Mouse (Mus musculus) lung, postnatal 25 days (tissue): ENCODE results near the gene 3110021N24Rik.
"Not testable (repeated sequence)": the region's sequence is repeated elsewhere in the genome, so short reads cannot be mapped to it uniquely, and the experiment has no call there.

ENCODE experiments used
- DNase-seq: peaks from one replicate; pipeline ENCODE4 v3.0.0; 2022; ENCODE audit warnings: low spot score

The 3110021N24Rik gene

DNA sequence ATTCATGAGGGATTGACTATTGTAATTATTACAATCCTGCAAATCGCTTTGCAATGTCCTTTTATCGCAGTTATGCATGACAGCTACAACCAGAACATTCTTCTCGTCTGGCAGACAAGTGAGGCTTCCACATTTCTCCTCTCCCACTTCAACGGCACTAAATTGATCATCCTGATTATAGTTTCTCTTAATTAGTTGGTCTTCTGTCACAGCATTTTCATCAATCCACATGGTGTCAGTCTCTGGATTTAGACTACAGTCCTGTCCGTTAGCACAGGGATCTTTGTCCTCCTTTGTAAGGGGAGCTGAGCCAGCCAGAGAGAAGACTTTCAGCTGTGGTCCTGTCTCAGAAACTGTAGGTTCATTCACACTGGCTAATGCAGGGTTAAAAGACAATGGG is at the start of gene 3110021N24Rik:
TSS of gene 3110021N24Rik (plus strand) at position 301 of the 400 bp plus-strand sequence.
- no peak for DNase-seq

DNA sequence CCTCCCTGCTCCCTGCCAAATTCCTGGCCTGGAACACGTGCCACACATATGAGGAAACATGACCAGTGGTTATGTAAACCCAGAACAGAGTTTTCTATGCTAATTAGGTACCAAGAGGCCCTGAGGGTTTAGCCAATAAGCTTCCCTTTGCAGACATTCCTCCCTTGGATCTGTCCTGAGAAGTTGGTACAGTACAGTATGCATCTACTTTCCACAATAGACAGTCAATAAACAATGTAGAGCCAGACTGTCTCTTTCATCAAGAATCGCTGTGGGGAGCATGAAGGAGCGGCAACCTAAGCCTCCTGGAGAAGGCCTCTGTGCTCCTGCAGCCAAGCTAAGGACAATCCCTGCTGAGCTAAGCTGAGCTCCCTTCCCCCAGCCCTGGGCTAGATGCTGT is 33.3 kb upstream of the 3110021N24Rik start:
- no peak for DNase-seq

DNA sequence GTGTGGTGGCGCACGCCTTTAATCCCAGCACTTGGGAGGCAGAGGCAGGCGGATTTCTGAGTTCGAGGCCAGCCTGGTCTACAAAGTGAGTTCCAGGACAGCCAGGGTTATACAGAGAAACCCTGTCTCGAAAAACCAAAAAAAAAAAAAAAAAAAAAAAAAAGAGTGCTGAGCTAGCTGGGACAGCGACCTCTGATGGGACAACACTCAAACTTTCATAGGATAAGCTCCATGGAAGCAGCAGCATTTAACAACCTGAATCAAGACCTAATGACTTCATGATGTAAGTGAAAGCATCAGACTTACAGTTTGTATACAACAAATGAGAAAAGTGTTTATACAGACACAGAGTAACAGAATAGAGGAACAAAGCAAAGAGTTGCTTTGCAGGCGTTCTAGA is 32.4 kb upstream of the 3110021N24Rik start:
- not testable (repeated sequence) for DNase-seq

DNA sequence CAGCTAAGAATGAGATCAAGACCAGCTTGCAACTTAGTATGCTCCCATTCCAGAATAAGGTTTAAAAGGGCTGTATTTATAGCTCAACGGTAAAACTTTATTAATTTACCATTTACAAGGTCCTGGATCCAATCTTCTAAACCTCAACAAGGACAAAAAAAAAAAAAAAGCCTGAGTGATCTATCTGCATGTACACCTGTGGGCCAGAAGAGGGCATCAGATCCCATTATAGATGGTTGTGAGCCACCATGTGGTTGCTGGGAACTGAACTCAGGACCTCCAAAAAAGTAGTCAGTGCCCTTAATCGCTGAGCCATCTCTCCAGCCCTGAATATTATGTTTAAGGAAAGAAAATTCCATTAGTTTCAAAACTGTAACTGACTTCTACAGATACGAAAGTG is 29.0 kb upstream of the 3110021N24Rik start:
- no peak for DNase-seq

DNA sequence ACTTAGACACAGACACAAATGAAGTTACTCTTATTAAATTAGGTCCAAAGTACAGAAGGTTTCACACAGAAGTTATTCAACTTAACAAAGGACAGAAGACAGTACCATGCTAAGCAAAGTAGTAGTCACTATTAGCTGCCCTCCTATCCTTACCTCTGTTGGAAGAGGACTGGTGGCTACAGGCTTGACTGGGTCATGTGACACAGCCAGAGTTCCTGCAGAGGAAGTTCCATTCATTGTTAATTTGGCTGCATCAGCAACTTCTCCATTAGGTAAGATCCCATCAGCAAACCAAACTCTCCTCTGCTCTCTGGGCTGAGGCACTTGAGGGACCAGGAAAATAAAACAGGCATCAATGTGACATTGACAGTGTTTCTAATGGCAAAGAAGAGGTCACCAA is 28.0 kb upstream of the 3110021N24Rik start:
- DNase-seq, result no peak

DNA sequence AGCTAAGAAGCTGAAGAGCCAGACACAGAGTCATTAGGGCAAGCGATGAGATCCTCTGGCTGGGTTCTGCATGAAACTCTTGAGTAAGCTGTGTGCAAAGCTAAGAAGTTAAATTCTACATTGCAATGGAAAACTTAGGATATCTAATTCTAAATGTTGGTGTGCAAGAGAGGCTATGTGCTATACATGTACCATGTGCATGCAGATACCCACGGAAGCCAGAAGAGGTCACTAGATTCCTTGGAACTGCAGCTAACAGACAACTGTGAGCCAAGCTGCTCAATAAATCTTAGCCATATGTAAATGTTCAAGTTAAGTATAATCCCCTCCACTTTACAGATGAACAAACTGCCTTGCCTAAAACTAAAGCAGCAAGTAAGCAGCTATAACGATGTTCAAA is 22.5 kb upstream of the 3110021N24Rik start:
- DNase-seq, result peak; percentile 27

DNA sequence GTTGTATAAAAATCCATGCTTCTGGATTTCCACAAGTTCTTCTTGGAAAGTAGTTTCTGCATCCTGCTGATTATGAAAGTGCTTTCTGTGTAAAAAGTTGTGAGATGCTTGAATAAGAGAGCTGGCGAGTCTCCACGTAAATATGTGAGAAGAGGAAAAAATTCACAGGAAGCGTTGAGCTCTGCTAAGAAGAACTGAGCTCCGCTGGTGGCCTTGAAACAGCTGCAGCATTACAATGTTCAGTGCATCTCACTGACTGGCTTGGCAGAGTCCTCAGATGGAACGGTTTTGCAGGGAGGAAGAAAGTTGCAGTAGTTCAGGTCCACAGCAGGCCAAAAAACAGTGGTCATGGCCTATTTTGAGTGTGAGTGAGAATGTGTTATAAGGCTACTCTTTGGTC is 11.2 kb upstream of the 3110021N24Rik start:
- DNase-seq, result no peak

DNA sequence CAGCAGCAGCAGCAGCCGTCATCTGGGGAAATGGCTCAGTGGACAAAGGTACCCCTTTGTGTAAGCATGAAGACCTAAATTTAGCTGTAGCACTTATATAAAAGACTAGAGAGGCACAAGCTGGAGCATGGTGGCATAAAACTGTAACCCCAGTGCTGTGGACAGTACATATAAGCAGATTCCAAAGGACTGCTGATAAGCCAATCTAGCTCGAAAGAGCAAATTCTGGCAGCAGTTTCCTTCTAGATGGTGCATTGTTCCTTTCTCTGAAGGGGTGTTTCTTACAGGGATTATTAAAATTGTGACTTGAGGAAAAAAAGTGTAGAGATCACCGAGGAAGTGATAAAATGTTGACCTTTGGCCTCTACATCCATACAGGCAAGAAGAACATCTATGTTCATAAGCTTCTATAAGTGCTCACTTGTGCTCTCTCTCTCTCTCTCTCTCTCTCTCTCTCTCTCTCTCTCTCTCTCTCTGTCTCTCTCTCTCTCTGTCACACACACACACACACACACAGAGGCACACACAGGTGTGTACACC is 1.9 kb downstream of the 3110021N24Rik start:
- DNase-seq, result no peak

DNA sequence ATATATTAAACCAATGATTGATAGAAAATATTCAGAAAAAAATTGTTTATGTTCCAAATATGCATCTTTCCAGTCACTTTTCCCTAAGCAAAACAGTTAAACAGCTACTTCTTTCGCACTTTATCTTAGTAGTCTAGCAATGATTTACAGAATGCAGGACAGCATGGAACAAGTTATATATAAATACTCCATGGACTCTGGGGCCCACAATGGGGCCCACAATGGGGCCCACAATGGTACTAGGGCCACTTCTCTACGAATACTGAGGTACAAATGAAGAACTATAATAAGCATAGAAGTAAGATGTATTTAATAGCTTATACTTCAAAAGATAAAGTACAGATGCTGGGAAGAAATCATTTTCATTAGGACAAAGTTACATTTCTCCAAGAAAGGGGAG is 4.7 kb downstream of the 3110021N24Rik start:
- no peak for DNase-seq

DNA sequence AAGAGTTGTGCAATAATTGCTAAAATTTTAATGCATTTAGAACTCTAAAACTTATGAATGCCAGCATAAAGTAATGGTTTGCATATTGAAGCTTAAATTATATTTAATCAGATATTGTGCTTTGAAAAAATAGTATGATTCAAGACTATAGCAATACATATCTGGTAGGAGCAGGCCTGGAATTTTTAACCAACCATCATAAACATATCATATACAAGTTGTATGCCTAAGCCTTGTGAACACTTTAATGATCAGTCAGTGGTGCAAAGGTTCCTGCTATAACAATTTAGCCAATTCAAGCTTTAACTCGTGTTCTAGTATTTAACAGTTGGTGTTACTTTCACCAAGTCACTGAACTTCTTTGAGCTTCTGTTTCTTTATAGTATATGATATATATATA is 11.0 kb downstream of the 3110021N24Rik start:
- DNase-seq, result no peak

DNA sequence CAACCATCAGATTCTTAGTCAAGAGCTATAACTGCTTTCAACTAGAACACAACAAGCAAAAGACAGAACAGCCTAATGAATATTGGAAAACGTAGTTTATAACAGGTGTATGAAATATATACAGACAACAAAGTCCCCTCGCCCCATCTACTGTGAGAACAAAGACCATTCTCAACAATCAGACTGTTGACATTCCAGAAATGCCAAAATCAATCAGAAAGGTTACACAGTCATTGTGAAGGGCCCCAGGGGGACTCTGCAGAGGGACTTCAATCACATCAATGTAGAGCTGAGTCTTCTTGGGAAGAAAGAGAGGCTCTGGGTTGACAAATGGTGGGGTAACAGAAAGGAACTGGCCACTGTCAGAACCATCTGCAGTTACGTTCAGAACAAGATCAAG is 12.1 kb downstream of the 3110021N24Rik start:
- no peak for DNase-seq

DNA sequence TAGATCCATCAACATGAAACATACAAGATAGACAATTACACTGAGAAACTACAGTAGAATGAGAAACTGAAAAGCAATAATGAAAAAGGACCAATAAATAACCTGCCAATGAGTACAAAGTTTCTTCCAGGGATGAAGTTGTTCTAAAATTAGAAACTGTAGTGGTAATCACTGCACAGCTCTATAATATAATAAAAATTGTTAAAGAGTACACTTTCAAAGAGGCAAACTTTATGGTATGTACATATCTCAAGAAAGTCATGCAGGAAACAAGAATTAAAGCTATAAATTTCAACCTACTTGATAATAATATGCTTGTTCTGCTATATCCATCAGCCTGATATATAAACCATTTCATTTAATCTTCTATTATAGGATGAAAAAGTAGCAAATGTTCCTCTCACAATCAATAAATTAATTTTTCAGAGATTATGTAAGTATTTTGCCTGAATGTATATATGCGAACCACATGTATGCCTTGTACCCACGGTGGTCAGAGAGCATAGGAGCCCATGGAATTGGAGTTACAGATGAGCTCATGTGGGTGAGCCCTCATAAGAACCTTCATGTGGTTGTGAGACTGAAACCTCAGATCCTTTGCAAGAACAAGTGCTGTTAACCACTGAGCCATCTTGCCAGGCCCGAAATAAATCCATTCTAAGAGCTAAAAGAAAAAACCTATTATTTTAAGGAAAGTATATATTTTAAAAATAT is 26.9 kb downstream of the 3110021N24Rik start:
- no peak for DNase-seq

DNA sequence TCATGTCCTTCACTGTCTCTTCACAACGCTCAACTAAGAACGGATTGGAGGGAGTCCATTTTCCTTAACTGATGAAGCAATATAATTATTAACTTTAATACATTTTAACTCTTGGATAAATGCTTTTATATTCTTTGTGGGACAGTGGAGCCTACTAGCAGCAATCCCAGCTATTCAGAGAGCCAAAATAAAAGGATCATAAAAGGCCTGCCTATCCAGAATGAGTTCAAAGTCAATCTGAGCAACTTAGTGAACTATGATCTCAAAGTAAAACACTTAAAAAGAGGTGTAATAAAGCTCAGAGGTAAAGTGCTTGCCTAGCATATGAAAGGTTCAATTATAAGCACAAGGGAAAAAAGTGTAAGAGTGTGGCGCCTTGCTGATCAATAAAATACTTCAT is 40.1 kb downstream of the 3110021N24Rik start:
- no peak for DNase-seq

DNA sequence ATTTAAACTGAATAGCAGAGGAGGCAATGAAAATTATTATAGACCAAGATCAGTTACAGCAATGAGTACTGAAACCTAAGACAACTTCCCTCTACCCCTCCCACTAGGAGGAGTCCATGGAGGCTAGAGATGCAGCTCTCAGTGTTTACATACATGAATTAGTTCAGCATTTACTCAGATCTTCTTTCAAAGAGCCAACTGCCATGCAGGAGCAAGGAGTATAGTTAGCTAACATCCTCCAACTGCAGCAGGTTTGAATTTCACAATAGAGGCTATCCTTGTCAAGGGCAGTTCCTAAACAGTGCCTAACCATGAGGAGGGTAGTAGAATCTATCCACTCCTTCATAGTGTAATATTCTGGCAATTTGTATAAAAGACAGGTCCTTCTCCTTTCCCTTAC is 49.1 kb downstream of the 3110021N24Rik start:
- DNase-seq, result no peak

DNA sequence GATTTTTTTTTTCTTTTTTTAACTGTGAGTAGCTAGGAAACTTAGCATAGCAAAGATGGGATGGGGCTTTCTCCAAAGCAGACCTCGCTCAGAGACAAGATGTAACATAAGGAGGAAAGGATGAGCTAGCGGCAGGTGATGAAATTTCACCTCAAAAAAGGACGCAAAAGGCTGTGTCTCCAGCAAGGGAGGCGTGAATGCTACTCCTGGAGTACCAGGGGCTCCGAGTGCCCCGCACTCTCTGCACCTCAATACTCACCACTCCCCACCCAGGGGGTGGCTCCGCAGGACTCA is 60.3 kb downstream of the 3110021N24Rik start:
- DNase-seq, result no peak

DNA sequence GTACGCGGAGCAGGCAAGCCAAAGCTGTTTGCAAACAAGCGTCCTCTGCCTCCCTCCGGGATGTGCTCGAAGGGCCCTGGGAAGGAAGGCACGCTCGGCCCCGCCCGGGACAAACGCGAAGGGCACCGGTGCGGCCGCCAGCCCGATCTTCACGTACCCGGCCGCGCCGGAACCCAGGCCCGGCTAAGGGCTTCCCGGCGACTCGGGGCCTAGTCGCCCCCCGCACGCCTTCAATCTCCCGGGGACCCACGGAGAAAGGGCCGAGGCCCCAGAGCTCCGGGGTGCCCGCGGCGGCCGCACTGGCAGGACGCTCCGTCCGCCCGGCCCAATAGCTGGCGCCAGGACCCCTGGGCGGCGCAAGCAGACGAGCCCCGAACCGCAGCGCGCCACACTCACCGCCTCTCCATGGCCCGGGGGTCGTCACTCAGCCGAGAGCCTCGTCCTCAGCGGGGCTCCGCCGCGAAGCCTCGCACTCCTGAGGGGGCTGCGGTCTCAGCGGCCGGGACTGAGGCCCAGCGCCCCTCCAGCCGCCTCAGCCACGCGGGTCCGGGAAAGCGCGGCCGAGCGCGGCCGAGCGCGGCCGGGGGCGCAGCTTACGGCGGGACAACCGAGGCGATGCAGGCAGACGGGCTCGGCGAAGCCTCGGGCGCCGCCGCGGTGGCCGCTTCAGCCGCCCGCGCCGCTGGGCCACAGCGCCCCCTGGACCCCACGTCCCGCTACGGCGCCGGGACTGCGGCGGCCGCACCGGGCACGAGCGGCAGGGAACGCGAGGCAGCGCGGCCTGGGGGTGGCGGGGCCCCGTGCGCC is 60.8 kb downstream of the 3110021N24Rik start, which contains the start of gene Zfyve9:
TSS of gene Zfyve9 (minus strand) at position 742 of the 807 bp plus-strand sequence.
- DNase-seq, result peak; percentile 78

DNA sequence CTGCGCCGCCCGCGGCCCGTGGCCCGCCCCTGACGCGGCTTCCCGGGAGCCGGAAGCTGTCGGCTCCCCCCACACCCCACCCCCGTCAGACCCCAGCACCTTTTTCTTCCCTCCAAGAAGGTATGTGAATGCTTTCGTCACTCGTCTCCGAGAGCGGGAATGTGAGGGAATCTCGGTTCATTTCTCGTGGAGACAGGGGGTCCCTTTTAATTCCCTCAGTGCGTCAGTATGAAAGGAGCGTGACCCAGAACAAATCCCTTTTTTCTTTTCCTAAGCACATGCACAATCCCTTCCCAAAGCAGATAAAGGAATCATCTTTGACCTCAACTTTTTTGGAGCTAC is 61.4 kb downstream of the 3110021N24Rik start:
- no peak for DNase-seq

DNA sequence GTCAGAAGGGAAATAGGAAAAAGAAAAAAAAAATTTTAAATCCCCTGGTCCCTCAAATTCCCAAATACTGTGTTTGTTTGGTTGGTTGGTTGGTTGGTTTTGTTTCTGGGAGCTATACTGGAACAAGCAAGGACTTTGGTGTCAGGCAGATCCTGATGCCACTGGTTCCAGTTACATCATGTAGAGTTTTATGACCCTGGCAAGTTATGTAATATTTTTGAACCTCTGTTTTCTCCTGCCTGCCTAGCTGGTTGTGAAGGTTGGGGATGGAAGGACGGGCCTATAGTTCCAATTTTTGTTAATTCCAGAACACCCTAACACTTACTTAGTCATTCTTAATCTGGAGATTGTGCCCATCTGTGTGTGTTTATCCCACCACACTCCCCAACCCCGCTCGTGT is 62.1 kb downstream of the 3110021N24Rik start:
- DNase-seq, result no peak

DNA sequence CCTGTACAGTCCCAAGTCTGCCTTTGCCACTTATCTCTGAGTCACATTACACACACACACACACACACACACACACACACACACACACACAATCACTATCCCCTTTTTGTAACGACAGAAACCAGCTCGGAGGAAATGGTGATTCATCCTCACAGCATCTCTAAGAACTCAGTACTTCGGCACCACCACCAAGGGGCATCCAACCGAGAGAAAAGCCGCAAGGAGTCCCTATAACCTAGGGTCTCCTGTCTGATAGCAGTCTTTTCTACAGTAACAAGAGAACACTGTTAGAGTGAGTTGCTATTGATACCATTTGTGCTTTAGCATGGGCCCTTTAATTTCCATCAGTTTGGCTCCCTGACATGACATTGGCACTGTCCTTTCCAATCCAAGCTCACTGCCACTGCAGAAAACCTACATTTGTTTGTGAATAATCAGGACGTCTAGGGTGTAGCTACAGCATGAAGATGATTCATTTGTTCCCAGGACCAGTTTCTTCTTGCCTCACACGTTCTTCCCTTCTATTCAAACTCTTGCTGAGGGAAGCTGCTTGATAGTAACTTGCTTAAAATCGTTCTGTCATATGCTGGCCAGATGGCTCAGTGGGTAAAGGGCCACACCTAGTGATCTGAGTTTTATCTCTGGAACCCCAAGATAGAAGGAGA is 63.1 kb downstream of the 3110021N24Rik start:
- DNase-seq, result no peak

DNA sequence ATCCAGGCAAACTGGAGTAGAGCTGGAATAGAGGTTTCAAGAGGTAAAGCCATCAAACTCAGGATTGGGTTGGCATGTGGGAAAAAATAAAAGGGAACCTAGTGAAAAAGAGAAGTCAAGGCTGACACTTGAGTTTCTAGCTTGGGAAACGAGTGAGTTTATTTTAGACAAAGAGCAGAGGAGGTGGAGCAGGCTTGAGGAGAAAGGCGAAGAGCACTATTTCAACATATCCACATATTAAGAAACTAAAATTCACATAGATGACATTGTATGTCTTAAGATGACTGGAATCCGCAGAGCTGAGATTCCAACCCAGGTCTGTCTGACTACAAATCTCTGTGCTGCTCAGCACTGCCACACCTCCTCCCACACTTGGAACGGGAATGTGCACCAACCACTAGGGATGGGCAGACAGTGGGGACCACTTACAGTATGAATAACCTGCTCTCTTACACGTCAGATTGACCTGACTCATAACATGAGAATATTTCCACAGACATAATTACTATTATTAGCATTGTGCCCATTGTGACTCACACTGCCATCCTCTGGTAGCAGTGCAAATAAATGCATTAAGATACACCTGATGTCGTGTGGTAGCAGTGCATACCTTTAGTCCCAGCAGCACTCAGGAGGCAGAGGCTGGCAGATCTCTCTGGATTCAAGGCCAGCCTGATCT is 69.9 kb downstream of the 3110021N24Rik start:
- no peak for DNase-seq

DNA sequence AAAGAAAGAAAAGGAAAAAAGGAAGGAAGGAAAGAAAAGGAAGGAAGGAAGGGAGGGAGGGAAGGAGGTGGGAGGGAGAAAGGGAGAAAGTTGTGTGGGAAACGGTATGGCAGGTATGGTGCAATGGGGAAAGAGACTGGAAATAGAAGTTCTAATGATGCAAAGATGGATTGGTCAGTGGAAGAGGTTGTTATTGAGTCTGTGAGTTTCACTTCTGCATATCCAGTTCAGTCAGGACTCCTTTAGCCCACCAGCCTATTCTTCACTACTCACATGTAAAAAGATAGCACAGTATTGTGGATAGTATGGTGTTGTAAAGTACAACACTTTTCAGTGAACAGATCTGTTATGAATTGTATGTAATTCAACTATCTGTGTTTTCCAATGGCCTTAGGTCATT is 71.1 kb downstream of the 3110021N24Rik start:
- no peak for DNase-seq

DNA sequence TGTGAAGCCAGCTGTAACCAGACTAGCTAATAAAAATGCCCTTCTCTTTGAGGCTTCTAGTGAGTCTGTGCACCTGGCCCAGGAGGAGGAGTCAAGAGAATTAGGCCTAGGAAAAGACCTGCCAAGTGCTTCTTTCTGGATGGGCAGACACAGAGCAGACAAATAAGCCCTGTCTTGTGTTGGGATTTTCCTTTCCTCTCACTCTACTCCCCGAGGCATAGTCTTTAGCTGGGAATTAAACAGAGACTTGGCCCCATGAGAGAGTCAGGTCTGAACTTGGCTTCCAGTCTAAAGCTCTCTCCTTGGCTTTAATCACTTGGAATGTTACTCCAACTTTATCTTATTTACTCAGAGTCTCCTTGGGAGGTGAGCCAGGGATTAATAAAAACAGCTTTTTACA is 74.5 kb downstream of the 3110021N24Rik start:
- DNase-seq, result no peak
